Mouse (Mus musculus) C2C12 (cell line): ENCODE measurements at regions not wholly inside any gene's neighbourhood (a gene's known extent, or its start where the extent isn't known, plus 50 kb on each side); places are given as distances from the start of the nearest gene placed in this dataset.

ENCODE experiments used
- CTCF ChIP-seq: IDR thresholded peaks from one replicate; pipeline ENCODE4 v1.5.1; 2011; ENCODE audit not compliant: control insufficient read depth, insufficient read depth, insufficient read length
- MAX ChIP-seq: IDR thresholded peaks from one replicate; pipeline ENCODE4 v1.6.1; 2011; ENCODE audit warnings: mild to moderate bottlenecking, control low read depth
- USF1 ChIP-seq: IDR thresholded peaks from one replicate; pipeline ENCODE4 v1.6.1; 2011; ENCODE audit warnings: low read depth, mild to moderate bottlenecking, control low read depth, moderate library complexity

DNA sequence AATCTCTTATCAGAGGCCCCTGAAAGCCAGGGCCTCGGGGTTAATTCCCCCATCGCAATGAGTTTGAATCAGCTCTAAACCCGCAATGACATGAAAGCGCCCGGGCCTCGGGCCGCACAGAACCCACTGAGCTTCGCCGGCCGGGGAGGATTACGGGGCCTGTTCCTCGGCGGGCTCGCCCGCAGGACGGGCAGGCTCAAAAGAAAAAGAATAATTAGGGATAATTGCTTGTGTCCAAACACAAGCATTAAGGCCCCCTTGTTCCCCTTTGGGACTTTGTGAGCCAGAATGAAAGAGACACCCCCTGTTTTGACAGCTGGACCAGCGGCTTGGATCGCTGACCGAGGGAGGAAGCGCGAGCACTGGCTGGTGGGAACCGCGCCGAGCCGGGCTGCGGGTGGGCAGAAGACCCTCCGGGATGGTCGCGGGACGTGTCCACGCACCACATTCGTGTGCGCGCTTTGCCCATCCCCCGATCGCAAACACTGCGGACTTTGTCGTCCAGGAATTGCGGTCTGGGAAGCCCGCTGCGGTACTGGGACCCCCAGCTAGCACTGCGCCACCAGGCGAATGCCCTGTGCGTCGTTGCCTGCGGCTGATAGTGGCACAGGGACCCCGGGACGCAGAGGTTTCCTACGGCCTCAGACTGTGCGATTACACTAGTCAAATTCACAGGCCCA, 64.5 kb downstream of the Tmem174 start:
- no peak for TF ChIP-seq CTCF
- no peak for TF ChIP-seq USF1
- TF ChIP-seq MAX, result no peak
